Mouse (Mus musculus) ES-E14 (cell line): ENCODE results near the gene Fgr. TPM values are rescaled to one million over a fixed set of nuclear protein-coding genes. Genes with fewer than 3 reads are reported as not detected.

ENCODE experiments used
- DNase-seq: peaks from one replicate; pipeline ENCODE4 v3.0.0-alpha.2; 2013; ENCODE audit warnings: low read depth, low spot score
- H3K27ac ChIP-seq: 2 replicates; pipeline ENCODE4 v1.5.1; 2012; ENCODE audit warnings: low read depth, mild to moderate bottlenecking, low read length, moderate library complexity, mixed read lengths; ENCODE audit not compliant: poor library complexity, insufficient read depth, severe bottlenecking
- H3K36me3 ChIP-seq: 2 replicates; pipeline ENCODE4 v1.6.1; 2012; ENCODE audit warnings: mild to moderate bottlenecking, low read length, moderate library complexity, mixed read lengths; ENCODE audit not compliant: control insufficient read depth, poor library complexity, insufficient read depth, severe bottlenecking
- H3K4me1 ChIP-seq, 2 experiments: fragments of 150-350 bp in 1 of 2; sonication (generic) in 1 of 2; 2 replicates each; pipeline ENCODE4 v1.6.1; 2012; ENCODE audit warnings: low read length in 2 of 2, mild to moderate bottlenecking in 1 of 2, mixed read lengths in 1 of 2; ENCODE audit not compliant: control insufficient read depth in 2 of 2, insufficient read depth in 2 of 2, poor library complexity in 1 of 2
- H3K4me3 ChIP-seq, 2 experiments: fragments of 150-350 bp in 1 of 2; sonication (generic) in 1 of 2; 2 replicates each; pipeline ENCODE4 v1.5.1; 2012; ENCODE audit warnings: low read length in 2 of 2, low read depth in 1 of 2, mild to moderate bottlenecking in 1 of 2, mixed read lengths in 1 of 2; ENCODE audit not compliant: insufficient read depth in 1 of 2, poor library complexity in 1 of 2, severe bottlenecking in 1 of 2
- H3K9ac ChIP-seq: 2 replicates; pipeline ENCODE4 v1.6.1; 2012; ENCODE audit warnings: low read depth, mild to moderate bottlenecking, low read length, mixed read lengths; ENCODE audit not compliant: poor library complexity, insufficient read depth, severe bottlenecking
- H3K9me3 ChIP-seq: fragments of 150-350 bp; sonication (generic); 2 replicates; pipeline ENCODE4 v1.6.1; 2012; ENCODE audit warnings: low read depth, mild to moderate bottlenecking, low read length; ENCODE audit not compliant: control insufficient read depth, insufficient read depth
- CHD2 ChIP-seq: IDR thresholded peaks from 2 replicates; pipeline ENCODE4 v1.6.1; 2014; ENCODE audit warnings: mild to moderate bottlenecking, low read depth, low read length, inconsistent platforms
- HCFC1 ChIP-seq: IDR thresholded peaks from 2 replicates; pipeline ENCODE4 v1.6.1; 2012; ENCODE audit warnings: low read length, inconsistent platforms, borderline replicate concordance; ENCODE audit not compliant: insufficient read depth
- MAFK ChIP-seq: IDR thresholded peaks from 2 replicates; pipeline ENCODE4 v1.6.1; 2014; ENCODE audit warnings: mild to moderate bottlenecking, low read depth, low read length, inconsistent platforms; ENCODE audit not compliant: insufficient read depth
- ZC3H11A ChIP-seq: IDR thresholded peaks from 2 replicates; pipeline ENCODE4 v1.6.1; 2012; ENCODE audit warnings: low read depth, mild to moderate bottlenecking, inconsistent platforms, low read length, borderline replicate concordance
- ZNF384 ChIP-seq: IDR thresholded peaks from 2 replicates; pipeline ENCODE4 v1.6.1; 2012; ENCODE audit warnings: low read depth, low read length, inconsistent platforms
- in situ Hi-C, 2 experiments: fragments of 600-800 bp; cut with MboI; formaldehyde crosslinking; loops; one replicate each; pipeline ENCODE4 v1.15.1; 2025; ENCODE audit warnings: low sequenced_read_pairs in 2 of 2, inconsistent platforms in 1 of 2; ENCODE audit not compliant: unreplicated experiment in 2 of 2
- total RNA-seq: library from RNA; depleted of rRNA; stranded (reverse); fragments of 300-350 nt; gene quantifications from 2 replicates; pipeline ENCODE4 v1.2.3, GENCODE M21; 2012

The Fgr gene
- total RNA-seq, 1 experiment, result 1.8 TPM

DNA sequence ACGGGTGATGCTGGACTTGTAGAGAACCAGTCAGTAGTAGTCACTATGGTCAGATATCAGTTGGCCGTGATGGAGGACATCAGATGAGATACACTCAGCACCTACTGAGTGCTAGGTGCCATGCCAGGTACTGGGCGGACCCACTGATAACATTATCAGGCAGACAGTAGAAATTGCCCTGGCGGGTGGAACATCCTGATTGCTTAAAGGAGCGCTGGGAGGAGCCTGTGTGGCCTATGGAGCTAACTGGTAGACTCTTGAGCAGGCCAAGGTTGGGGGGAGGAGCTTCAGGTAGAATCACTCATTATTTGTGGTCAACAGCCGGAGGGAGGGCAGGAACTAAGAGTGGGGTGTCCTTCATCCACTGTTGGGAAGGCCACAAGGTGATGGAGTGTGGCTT, 54.3 kb downstream of the Fgr start:
- 0 out of 4 replicates have a peak overlapping the region, but pooled peaks of 1 of the 2 experiments have one; percentile 13 for H3K4me3 ChIP-seq
- H3K36me3 ChIP-seq, result peaks cover 10% of the 10 kb centered on the region
- DNase-seq, result no peak
- TF ChIP-seq HCFC1, result no peak
- TF ChIP-seq ZNF384, result no peak
- no peak for TF ChIP-seq ZC3H11A
- TF ChIP-seq MAFK, result no peak
- TF ChIP-seq CHD2, result no peak
- in situ Hi-C loops, result no loop called here
- no peaks in the 10 kb centered on the region for H3K9me3 ChIP-seq
- H3K4me1 ChIP-seq, result peaks cover 24 to 78% of the 10 kb centered on the region in 2 experiments
- no peak overlapping the region for H3K9ac ChIP-seq
- peak overlapping the region; percentile 33; the same call in 1 of the 2 replicates for H3K27ac ChIP-seq

DNA sequence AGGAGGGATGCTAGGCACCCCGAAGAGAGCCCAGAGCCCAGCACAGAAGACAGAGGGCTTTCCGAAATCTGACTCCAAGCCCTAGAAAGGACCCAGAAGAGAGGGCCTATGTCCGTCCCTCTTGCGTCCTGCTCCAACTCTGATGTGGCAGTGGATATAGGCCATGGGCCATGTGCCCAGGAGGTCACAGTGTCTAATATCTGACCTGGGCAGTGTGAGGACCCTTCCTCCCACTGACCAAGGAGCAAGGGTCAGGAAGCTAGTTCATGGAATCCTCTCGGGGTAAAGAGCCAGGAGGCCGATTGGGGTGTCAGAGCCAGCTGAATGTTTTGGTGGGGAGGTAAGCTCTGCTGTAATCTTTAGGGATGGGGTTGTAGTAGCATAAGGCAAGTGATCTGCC, 55.0 kb downstream of the Fgr start:
- H3K4me3 ChIP-seq, result no peak overlapping the region
- no peak for TF ChIP-seq CHD2
- no peak for TF ChIP-seq MAFK
- TF ChIP-seq ZNF384, result no peak
- no peak for TF ChIP-seq HCFC1
- TF ChIP-seq ZC3H11A, result no peak
- H3K9me3 ChIP-seq, result no peaks in the 10 kb centered on the region
- H3K9ac ChIP-seq, result no peak overlapping the region
- H3K27ac ChIP-seq, result no peak overlapping the region
- peaks cover 10% of the 10 kb centered on the region for H3K36me3 ChIP-seq
- peaks cover 24 to 76% of the 10 kb centered on the region in 2 experiments for H3K4me1 ChIP-seq
- DNase-seq, result no peak
- in situ Hi-C loops, result no loop called here

GRCm38 (mm10) chr4:133032410-133033095, 58.7 kb downstream of the Fgr start:
- DNase-seq, result no peak
- peaks cover 16 to 54% of the 10 kb centered on the region in 2 experiments for H3K4me1 ChIP-seq
- H3K9ac ChIP-seq, result peak overlapping the region; percentile 43; the same call in 1 of the 2 replicates
- H3K9me3 ChIP-seq, result no peaks in the 10 kb centered on the region
- H3K27ac ChIP-seq, result peak overlapping the region; percentile 74
- in situ Hi-C loops, result no loop called here
- H3K36me3 ChIP-seq, result peaks cover 10% of the 10 kb centered on the region; the same call in 1 of the 2 replicates
- no peak overlapping the region for H3K4me3 ChIP-seq
- TF ChIP-seq MAFK (no peak), ZNF384 (no peak), HCFC1 (no peak), CHD2 (no peak), ZC3H11A (no peak)

GRCm38 (mm10) chr4:133034478-133034877, 60.6 kb downstream of the Fgr start:
- Histone ChIP-seq H3K36me3 (peaks cover 6% of the 10 kb centered on the region; the same call in 1 of the 2 replicates), H3K9me3 (no peaks in the 10 kb centered on the region), H3K9ac (no peak overlapping the region), H3K27ac (peak overlapping the region; percentile 28; the same call in 1 of the 2 replicates), H3K4me1 (peaks cover 13 to 40% of the 10 kb centered on the region in 2 experiments), H3K4me3 (no peak overlapping the region)
- no peak for DNase-seq
- in situ Hi-C loops, result no loop called here
- TF ChIP-seq ZC3H11A (no peak), ZNF384 (no peak), HCFC1 (no peak), CHD2 (no peak), MAFK (no peak)
